In genomic region chr3:26106361-26106760, GRCm38 (mm10) we compare ENCODE assay signal across 16 mouse cellular contexts.
"Had no signal": no experiment of that assay in that cellular context is flagged by ENCODE, and none has a peak within 500 bp of the region (broad histone marks: within the 10 kb centered on the region; RNA-seq: fewer than 3 reads in every experiment).

No protein-coding gene starts in this region.

- H3K4me1 ChIP-seq: intestine, embryonic 15.5 days; liver, embryonic 13.5 days; lung, embryonic 15.5 days; stomach, embryonic 15.5 days had no signal

- ATAC-seq: intestine, embryonic 15.5 days; liver, postnatal 0 days had no signal

- H3K27ac ChIP-seq: intestine, embryonic 15.5 days; liver, embryonic 13.5 days; lung, embryonic 15.5 days; macrophage; midbrain, embryonic 12.5 days; stomach, embryonic 15.5 days had no signal

- H3K36me3 ChIP-seq: intestine, embryonic 15.5 days; liver, embryonic 13.5 days; lung, embryonic 15.5 days; midbrain, embryonic 12.5 days; stomach, embryonic 15.5 days had no signal

- H3K4me2 ChIP-seq: intestine, embryonic 15.5 days; liver, embryonic 13.5 days; lung, embryonic 15.5 days; midbrain, embryonic 12.5 days; stomach, embryonic 15.5 days had no signal

- H3K27me3 ChIP-seq: intestine, embryonic 15.5 days; liver, embryonic 13.5 days; lung, embryonic 15.5 days; midbrain, embryonic 12.5 days; stomach, embryonic 15.5 days had no signal

- DNase-seq: kidney, adult 18-20 months; kidney, postnatal 10 days; layer of hippocampus, adult 9-11 months; layer of hippocampus, postnatal 36 days; liver; liver, embryonic 13.5 days; liver, postnatal 0 days; lung, postnatal 14 days; right cerebral cortex, postnatal 14 days; thymus, adult 2 months; thymus, postnatal 25 days had no signal

- H3K4me3 ChIP-seq: intestine, embryonic 15.5 days; liver, embryonic 13.5 days; lung, embryonic 15.5 days; midbrain, embryonic 12.5 days; stomach, embryonic 15.5 days had no signal

- H3K9me3 ChIP-seq: intestine, embryonic 15.5 days; liver, embryonic 13.5 days; lung, embryonic 15.5 days; midbrain, embryonic 12.5 days; stomach, embryonic 15.5 days had no signal

- H3K9ac ChIP-seq: intestine, embryonic 15.5 days; liver, embryonic 13.5 days; liver, postnatal 0 days; lung, embryonic 15.5 days; midbrain, embryonic 12.5 days; stomach, embryonic 15.5 days had no signal
